Mouse (Mus musculus) stomach, postnatal 0 days (tissue): ENCODE data around the gene Wdfy1.

Experiments
- CTCF ChIP-seq: IDR thresholded peaks from 2 replicates; pipeline ENCODE4 v1.5.1; 2016; ENCODE audit warnings: antibody characterized with exemption, low read depth, mild to moderate bottlenecking, moderate library complexity
- EP300 ChIP-seq: optimal IDR thresholded peaks from 2 replicates; pipeline ENCODE3; 2016; ENCODE audit warnings: antibody characterized with exemption

GRCm38 (mm10) chr1:79664911-79665310 is 111.0 kb downstream of the Wdfy1 start:
- TF ChIP-seq CTCF = no peak
- TF ChIP-seq EP300 = no peak
